Mouse (Mus musculus) forebrain, embryonic 10.5 days (tissue): ENCODE results near the gene Abce1. TPM values are rescaled to one million over a fixed set of nuclear protein-coding genes. Genes with fewer than 3 reads are reported as not detected.
"Not testable (repeated sequence)": the region's sequence is repeated elsewhere in the genome, so short reads cannot be mapped to it uniquely, and the experiment has no call there.

Experiments
- DNase-seq: peaks from one replicate; pipeline ENCODE4 v3.0.0-alpha.2; 2017; ENCODE audit warnings: low spot score; ENCODE audit errors: extremely low spot score
- H3K27ac ChIP-seq: fragments of 300-500 bp; sonication (generic); 2 replicates; pipeline ENCODE4 v1.5.1; 2016; ENCODE audit warnings: mild to moderate bottlenecking
- H3K27me3 ChIP-seq: fragments of 300-500 bp; sonication (generic); 2 replicates; pipeline ENCODE4 v1.6.1; 2016; ENCODE audit warnings: mild to moderate bottlenecking; ENCODE audit not compliant: poor library complexity, severe bottlenecking
- H3K36me3 ChIP-seq: fragments of 300-500 bp; sonication (generic); replicated peaks from 2 replicates; pipeline ENCODE4 v1.6.1; 2016; ENCODE audit warnings: mild to moderate bottlenecking, moderate library complexity
- H3K4me1 ChIP-seq: fragments of 300-500 bp; sonication (generic); 2 replicates; pipeline ENCODE4 v1.6.1; 2016
- H3K4me3 ChIP-seq: fragments of 300-500 bp; sonication (generic); 2 replicates; pipeline ENCODE4 v1.5.1; 2016; ENCODE audit warnings: mild to moderate bottlenecking, moderate library complexity
- H3K9me3 ChIP-seq: fragments of 300-500 bp; sonication (generic); 2 replicates; pipeline ENCODE4 v1.6.1; 2016; ENCODE audit warnings: mild to moderate bottlenecking, moderate library complexity
- WGBS: fragments of 180-500 bp; shearing (Covaris S2); methylation state at CpG from one replicate; pipeline ENCODE4 v1.1.7; 2016; 5-methylcytosine and 5-hydroxymethylcytosine counted together
- polyA plus RNA-seq: library from polyadenylated mRNA; unstranded; fragments of >200 nt; fragmentation: Nextera tagmentation; extraction: Ambion mirVana; gene quantifications from 2 replicates; pipeline ENCODE4 v1.2.1, GENCODE M21; 2016

Abce1 gene
- polyA plus RNA-seq, 1 experiment from 2014 or later: 154 TPM

DNA sequence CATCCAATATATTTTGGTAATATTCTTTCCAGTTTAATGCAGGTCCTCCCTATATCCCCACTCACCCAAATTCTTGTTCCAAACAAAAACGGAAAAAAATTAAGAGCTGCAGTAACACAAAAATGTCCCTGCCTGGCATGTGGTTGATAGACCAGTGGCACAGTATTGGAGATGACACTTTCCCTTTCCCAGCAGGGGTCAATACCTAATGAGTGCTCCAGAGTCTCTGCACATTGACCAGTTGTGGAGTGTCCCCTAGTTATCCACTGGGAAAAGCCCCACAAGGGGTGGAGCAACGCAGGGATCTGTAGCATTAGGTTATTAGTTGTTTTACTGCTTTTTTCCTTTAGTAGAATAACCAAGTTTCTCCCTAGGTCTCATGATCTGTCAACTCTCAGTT lies 30.6 kb downstream of the Abce1 start:
- H3K4me3 ChIP-seq: peak overlapping the region; percentile 42
- H3K27me3 ChIP-seq: no peaks in the 10 kb centered on the region
- H3K27ac ChIP-seq: no peak overlapping the region
- H3K36me3 ChIP-seq: peaks cover 62% of the 10 kb centered on the region
- no peaks in the 10 kb centered on the region for H3K9me3 ChIP-seq
- peaks cover 10% of the 10 kb centered on the region for H3K4me1 ChIP-seq
- no peak for DNase-seq
- WGBS: 35% methylated on average over 2 of the region's 2 CpGs

DNA sequence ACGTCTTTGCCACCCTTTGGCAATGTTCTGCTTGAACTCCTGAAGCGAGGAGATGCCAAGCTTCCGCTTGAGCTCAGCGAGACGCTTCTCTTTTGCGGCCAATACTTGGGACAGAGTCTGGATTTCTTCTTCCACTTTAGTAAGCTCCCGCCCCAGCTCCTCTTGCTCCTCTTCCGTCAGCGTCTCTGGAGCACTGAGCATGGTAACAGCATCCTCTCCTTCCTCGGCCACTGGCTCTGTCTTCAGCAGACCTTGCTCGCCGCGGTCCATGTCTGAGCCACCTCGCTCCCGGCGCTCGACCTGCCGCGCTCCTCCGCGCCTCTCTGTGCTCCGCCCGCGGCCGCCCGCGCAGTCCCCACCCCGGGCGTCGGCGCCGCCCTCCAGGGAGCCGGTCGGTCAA lies 31.0 kb downstream of the Abce1 start:
- WGBS: 9% methylated on average over 34 of the region's 34 CpGs
- H3K27ac ChIP-seq: no peak overlapping the region
- H3K4me3 ChIP-seq: peak overlapping the region; percentile 42
- peaks cover 59% of the 10 kb centered on the region for H3K36me3 ChIP-seq
- no peaks in the 10 kb centered on the region for H3K9me3 ChIP-seq
- H3K4me1 ChIP-seq: peaks cover 10% of the 10 kb centered on the region
- DNase-seq: no peak
- H3K27me3 ChIP-seq: no peaks in the 10 kb centered on the region

DNA sequence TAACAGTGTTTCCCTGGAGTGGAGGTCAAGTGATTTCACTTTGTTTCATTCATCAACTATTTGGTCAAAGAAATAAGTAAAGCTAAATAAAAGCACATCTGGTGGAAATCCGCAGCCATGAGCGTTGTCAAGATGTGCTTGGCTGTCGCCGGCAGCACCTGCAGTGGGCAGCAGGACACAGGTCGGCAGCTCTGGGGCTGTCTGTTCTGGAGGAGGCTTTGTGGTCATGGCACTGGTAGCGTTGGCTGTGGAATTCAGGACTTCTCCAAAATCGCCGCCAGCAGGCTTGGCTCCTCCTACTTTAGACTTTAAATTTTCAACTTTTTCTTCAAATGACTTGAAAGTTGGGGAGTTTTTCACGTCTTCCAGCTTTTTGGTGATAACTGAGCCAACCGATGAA lies 31.5 kb downstream of the Abce1 start:
- not testable (repeated sequence) for H3K4me3 ChIP-seq, H3K27me3 ChIP-seq, DNase-seq, H3K9me3 ChIP-seq, H3K27ac ChIP-seq
- peaks cover 10% of the 10 kb centered on the region for H3K4me1 ChIP-seq
- H3K36me3 ChIP-seq: peaks cover 58% of the 10 kb centered on the region
- WGBS: 56% methylated on average over 10 of the region's 10 CpGs

DNA sequence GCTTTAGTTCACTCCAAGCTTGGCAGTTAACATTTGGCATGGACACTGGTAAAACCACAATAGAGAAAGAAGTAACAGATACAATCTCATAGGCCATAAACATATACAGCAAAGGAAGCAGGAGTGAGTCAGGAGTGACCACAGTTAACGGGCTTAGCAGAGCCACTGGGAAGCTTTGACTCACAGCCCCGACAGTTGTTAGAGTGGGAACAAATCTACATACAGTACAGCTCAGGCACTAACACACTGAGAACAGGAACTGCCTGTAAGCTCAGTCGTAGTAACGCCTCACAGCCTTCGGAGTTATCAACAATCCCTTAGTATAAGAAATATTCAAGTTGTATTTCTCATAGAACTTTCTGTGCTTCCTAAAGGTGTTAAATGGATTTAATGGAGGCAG lies 32.5 kb downstream of the Abce1 start:
- Histone ChIP-seq H3K4me3 (no peak overlapping the region), H3K27ac (no peak overlapping the region), H3K9me3 (no peaks in the 10 kb centered on the region), H3K36me3 (peaks cover 58% of the 10 kb centered on the region), H3K27me3 (no peaks in the 10 kb centered on the region), H3K4me1 (peaks cover 10% of the 10 kb centered on the region)
- WGBS: 81% methylated on average over 5 of the region's 5 CpGs
- DNase-seq: no peak

DNA sequence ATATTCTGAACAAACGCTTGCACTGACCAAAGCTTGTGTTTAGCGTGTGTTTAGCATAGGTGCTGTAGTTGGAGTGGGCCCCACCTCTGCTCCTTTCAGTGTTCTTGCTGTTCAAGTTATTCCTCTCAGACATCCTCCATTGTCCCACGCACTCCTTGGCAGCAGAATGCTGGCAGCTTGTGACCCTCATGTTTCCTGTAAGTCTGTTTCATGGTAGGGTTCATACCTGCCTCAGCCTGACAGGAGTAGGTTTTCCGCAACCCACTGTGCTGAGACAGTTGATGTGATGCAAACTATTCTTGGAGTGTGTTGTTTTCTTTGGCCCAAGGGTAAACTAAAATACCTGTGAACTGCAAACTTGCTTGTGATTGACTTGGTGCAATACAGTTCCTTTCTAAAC lies 35.1 kb downstream of the Abce1 start:
- peaks cover 58% of the 10 kb centered on the region for H3K36me3 ChIP-seq
- no peak for DNase-seq
- 96% methylated on average over 4 of the region's 4 CpGs for WGBS
- peaks cover 10% of the 10 kb centered on the region for H3K4me1 ChIP-seq
- no peaks in the 10 kb centered on the region for H3K27me3 ChIP-seq
- H3K27ac ChIP-seq: no peak overlapping the region
- no peaks in the 10 kb centered on the region for H3K9me3 ChIP-seq
- no peak overlapping the region for H3K4me3 ChIP-seq

DNA sequence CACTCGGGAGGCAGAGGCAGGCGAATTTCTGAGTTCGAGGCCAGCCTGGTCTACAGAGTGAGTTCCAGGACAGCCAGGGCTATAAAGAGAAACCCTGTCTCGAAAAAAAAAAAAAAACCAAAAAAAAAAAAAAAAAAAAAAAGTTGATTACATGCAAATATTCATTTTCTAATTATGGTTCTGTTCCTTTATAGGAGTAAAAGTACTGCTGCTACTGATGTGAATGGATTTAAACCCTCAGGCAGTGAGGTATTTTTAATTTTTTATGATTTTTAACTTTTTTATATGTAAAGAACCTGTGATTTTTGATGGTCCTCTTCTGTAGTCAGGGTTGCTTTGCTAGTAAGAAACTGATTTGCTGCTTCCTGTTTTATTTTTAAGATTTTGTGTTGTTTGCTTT lies 52.8 kb downstream of the Abce1 start:
- H3K27ac ChIP-seq, H3K9me3 ChIP-seq, DNase-seq, H3K27me3 ChIP-seq, H3K4me1 ChIP-seq, H3K4me3 ChIP-seq: not testable (repeated sequence)
- peaks cover 97% of the 10 kb centered on the region for H3K36me3 ChIP-seq
- 89% methylated on average over 4 of the region's 4 CpGs for WGBS

DNA sequence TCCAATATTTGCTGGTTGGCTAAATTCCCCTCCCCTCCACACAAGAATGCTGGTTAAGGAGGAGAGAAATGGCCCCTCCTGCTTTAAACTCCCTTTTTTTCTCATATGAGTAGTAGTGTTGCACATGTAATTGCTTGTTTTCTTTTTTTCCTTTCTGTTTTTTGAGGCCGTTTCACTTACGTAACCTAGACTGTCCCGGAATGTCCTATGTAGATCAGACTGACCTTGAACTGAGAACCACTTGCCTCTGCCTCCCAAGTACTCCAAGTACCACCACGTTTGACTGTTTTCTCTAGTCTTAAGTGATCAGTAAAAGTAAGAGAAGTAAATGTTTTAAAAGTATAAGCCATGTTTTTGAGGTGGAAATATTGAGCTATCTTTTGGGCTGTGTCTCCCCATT lies 57.8 kb downstream of the Abce1 start:
- no peak overlapping the region for H3K4me3 ChIP-seq
- no peak overlapping the region for H3K27ac ChIP-seq
- 95% methylated on average over 4 of the region's 4 CpGs for WGBS
- H3K27me3 ChIP-seq: no peaks in the 10 kb centered on the region
- DNase-seq: no peak
- H3K36me3 ChIP-seq: peaks cover 91% of the 10 kb centered on the region
- H3K4me1 ChIP-seq: no peaks in the 10 kb centered on the region
- H3K9me3 ChIP-seq: no peaks in the 10 kb centered on the region

DNA sequence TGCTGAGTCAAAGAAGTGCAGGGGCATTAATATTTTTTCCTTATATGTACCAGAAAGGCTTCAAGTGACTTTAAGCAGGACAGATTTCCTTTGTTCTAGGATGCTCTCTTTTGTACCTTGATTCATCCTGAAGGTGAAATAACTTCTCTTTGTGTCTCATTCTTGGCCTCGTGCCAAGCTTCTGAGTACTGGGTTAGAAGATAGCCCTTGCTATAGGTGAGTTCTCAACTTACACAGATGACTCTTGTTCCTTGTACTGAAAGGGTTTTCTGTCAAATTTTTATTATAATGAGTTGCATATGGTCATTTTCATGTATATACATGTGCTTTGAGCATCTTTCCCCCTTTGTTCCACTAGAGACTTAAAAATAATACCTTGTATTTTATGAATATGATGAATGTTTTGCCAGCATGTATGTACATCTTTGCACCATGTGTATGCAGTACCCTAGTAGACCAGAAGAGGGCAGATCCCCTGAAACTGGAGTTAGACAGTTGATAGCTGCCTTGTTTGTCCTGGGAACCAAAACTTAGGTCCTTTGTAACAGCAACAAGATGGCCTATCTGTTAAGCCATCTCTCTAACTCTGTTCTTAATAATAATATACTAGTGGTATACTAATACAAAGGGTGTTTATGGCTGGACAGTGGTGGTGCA lies 61.3 kb downstream of the Abce1 start:
- no peak overlapping the region for H3K27ac ChIP-seq
- H3K9me3 ChIP-seq: no peaks in the 10 kb centered on the region
- 87% methylated on average over 1 of the region's 1 CpGs for WGBS
- no peak for DNase-seq
- no peak overlapping the region for H3K4me3 ChIP-seq
- peaks cover 94% of the 10 kb centered on the region for H3K36me3 ChIP-seq
- no peaks in the 10 kb centered on the region for H3K27me3 ChIP-seq
- no peaks in the 10 kb centered on the region for H3K4me1 ChIP-seq

DNA sequence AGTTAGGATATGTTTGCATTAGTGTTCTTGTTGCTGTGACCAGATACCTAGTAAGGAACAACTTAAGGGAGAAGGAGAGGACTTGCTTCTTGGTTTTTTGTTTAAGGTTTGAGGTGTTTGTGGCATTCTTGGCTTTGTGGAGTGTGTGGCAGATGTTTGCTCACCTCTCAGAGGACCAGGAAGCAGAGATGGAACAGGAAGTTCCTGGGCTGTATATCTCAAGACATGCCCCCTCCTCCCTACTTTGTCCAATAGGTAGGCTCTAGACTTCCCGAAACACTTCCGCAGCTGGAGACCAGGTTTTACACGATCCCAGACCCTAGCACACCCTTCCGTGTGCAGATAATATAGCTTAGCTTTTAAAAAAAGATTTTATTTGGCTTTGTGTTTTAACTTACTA lies 62.0 kb downstream of the Abce1 start:
- no peak for DNase-seq
- Histone ChIP-seq H3K4me3 (no peak overlapping the region), H3K27ac (no peak overlapping the region), H3K36me3 (peaks cover 94% of the 10 kb centered on the region), H3K9me3 (no peaks in the 10 kb centered on the region), H3K27me3 (no peaks in the 10 kb centered on the region), H3K4me1 (no peaks in the 10 kb centered on the region)
- 96% methylated on average over 4 of the region's 4 CpGs for WGBS

DNA sequence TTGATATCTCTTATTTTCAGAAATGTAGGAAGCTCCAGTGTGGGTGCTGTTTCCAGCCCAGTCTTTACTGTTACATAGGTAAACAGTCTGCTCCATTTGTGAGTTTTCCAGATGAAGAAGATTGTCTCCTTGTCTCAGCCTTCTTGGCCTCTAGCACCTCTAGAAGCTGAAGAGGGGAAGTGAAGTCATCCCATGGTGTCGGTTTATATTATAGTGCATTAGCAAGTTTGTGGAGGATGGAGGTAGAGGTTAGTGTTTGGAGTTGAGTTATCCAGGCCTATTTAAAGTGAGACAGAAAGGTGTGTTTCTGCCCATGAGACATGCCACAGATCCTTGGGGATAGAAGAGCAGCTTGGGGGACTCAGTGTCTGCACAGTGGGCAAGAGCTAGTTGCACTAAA lies 70.4 kb downstream of the Abce1 start:
- Histone ChIP-seq H3K27me3 (no peaks in the 10 kb centered on the region), H3K4me3 (peak overlapping the region; percentile 92), H3K4me1 (peaks cover 29% of the 10 kb centered on the region), H3K27ac (no peak overlapping the region), H3K36me3 (peaks cover 33% of the 10 kb centered on the region), H3K9me3 (no peaks in the 10 kb centered on the region)
- no peak for DNase-seq
- 33% methylated on average over 1 of the region's 1 CpGs for WGBS

DNA sequence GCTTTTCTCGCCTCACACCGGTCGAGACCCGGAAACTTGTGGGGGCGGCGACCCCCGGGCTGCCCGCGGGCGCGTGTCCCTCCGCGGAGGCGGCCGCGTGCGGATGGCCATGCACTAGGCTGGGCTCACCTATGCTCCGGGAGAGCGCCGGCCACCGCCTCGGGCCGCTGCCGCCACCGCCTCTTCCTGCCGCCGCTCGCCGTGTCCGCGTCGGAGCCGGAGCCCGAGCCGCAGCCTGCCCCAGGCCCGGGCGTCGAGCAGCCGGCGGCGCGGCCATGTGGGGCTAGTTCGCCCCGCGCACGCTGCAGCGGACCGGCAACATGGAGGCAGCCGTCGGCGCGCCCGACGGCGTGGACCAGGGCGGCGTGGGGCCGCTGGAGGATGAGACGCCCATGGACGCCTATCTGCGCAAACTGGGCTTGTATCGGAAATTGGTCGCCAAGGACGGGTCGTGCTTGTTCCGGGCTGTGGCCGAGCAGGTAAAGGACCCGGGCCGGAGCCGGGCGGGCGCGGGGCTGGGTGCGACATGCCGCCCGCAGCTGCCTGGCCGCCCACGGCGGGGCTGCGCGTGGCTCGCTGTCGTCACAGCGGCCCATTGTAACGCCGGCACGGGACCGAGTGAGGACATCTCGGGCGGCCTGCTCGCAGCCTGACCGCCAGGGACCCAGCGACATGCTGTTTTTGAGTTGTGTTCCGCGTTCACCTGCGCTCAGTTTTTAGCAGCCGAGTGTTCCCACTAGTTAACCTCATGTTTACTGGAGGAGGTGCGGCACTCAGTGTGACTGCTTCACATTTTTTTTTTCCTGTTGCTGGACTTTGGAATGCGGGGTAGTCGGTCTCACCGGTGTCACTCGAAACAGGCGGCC lies 71.7 kb downstream of the Abce1 start, which contains the start of gene Otud4:
Gene Otud4, plus strand, starts transcription at position 33 of the 866 bp plus-strand sequence.
- peak; percentile 57 for DNase-seq
- Histone ChIP-seq H3K9me3 (no peaks in the 10 kb centered on the region), H3K27me3 (no peaks in the 10 kb centered on the region), H3K4me3 (peak within 1 kb of the TSS; percentile 92), H3K4me1 (peaks cover 29% of the 10 kb centered on the region), H3K36me3 (peaks cover 20% of the 10 kb centered on the region), H3K27ac (peak within 1 kb of the TSS; percentile 99)
- WGBS: under 1% methylated on average over 103 of the region's 103 CpGs

DNA sequence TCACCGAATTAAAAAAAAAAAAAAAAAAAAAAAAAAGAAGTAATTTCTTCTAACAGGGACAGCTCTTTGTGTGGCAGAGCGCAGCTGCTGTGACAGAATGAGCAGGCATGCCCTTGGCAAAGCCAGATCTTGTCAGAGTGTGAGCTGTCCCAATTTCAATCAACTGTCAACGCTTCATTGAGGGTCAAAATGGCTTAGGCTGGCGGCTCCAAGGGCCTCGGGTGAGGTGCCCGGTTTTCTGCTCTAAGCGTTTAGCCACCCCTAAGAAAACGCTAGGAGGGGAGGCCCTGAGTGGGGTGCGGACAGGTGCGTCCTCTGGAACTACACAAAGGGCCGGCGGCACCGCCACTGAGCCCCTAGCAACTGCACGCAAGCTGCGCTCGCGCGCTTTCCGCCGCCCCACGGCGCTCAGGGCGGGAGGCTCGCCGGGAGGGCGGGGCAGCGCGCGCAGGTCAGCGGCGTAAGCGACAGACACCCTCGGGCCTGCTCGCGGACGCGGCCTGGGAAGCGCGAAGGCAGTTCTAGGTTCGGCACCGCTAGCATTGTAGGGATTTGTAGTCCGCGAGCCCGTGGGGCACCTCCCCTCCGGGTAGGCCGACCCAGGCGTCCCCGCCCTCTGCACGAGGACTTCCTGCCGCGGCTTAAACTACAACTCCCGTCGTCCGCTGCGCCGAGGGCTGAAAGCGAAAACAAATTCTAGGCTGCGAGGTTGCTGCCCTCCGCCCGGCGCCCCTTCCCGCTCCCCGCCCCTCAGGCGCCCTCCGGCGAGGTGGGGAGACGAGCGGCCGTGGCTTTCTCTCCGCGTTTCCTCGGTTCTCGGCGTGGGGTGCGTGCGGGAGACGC lies 72.6 kb downstream of the Abce1 start:
- H3K36me3 ChIP-seq: peaks cover 11% of the 10 kb centered on the region
- peak overlapping the region; percentile 99 for H3K27ac ChIP-seq
- H3K9me3 ChIP-seq: no peaks in the 10 kb centered on the region
- peak; percentile 99 for DNase-seq
- H3K4me3 ChIP-seq: peak overlapping the region; percentile 92
- peaks cover 29% of the 10 kb centered on the region for H3K4me1 ChIP-seq
- under 1% methylated on average over 77 of the region's 77 CpGs for WGBS
- H3K27me3 ChIP-seq: no peaks in the 10 kb centered on the region
